Mouse (Mus musculus) heart, embryonic 12.5 days (tissue): Measurements from ENCODE around the gene Ftl1-ps1. TPM values are rescaled to one million over a fixed set of nuclear protein-coding genes. Genes with fewer than 3 reads are reported as not detected.

Experiments used
- ATAC-seq: fragments of 200-750 bp; cut with Nextera tagmentation; 2 replicates; pipeline ENCODE4 v1.8.0; 2017; ENCODE audit warnings: moderate TSS enrichment, moderate library complexity; ENCODE audit not compliant: insufficient number of reproducible peaks, low FRiP score
- H3K27ac ChIP-seq: fragments of 300-500 bp; sonication (generic); 2 replicates; pipeline ENCODE4 v1.5.1; 2016; ENCODE audit warnings: mild to moderate bottlenecking, moderate library complexity; ENCODE audit not compliant: poor library complexity, severe bottlenecking
- H3K27me3 ChIP-seq: fragments of 300-500 bp; sonication (generic); replicated peaks from 2 replicates; pipeline ENCODE4 v1.6.1; 2016; ENCODE audit warnings: mild to moderate bottlenecking, moderate library complexity
- H3K36me3 ChIP-seq: fragments of 300-500 bp; sonication (generic); 2 replicates; pipeline ENCODE4 v1.6.1; 2016; ENCODE audit warnings: mild to moderate bottlenecking, moderate library complexity
- H3K4me1 ChIP-seq: fragments of 300-500 bp; sonication (generic); replicated peaks from 2 replicates; pipeline ENCODE4 v1.6.1; 2016; ENCODE audit warnings: mild to moderate bottlenecking
- H3K4me2 ChIP-seq: fragments of 300-500 bp; sonication (generic); 2 replicates; pipeline ENCODE4 v1.6.1; 2016; ENCODE audit warnings: mild to moderate bottlenecking, moderate library complexity
- H3K4me3 ChIP-seq: fragments of 300-500 bp; sonication (generic); 2 replicates; pipeline ENCODE4 v1.5.1; 2016; ENCODE audit warnings: mild to moderate bottlenecking
- H3K9ac ChIP-seq: fragments of 300-500 bp; sonication (generic); 2 replicates; pipeline ENCODE4 v1.6.1; 2016; ENCODE audit warnings: mild to moderate bottlenecking, moderate library complexity
- H3K9me3 ChIP-seq: fragments of 300-500 bp; sonication (generic); replicated peaks from 2 replicates; pipeline ENCODE4 v1.6.1; 2016; ENCODE audit warnings: mild to moderate bottlenecking, moderate library complexity
- WGBS: fragments of 180-500 bp; shearing (Covaris S2); methylation state at CpG from one replicate; pipeline ENCODE4 v1.1.7; 2016; 5-methylcytosine and 5-hydroxymethylcytosine counted together
- polyA plus RNA-seq: library from polyadenylated mRNA; unstranded; fragments of >200 nt; fragmentation: Nextera tagmentation; extraction: Ambion mirVana; gene quantifications from 2 replicates; pipeline ENCODE4 v1.2.1, GENCODE M21; 2016

Ftl1-ps1 gene
- polyA plus RNA-seq = 67.9 and 72.3 TPM in 2 replicates

DNA sequence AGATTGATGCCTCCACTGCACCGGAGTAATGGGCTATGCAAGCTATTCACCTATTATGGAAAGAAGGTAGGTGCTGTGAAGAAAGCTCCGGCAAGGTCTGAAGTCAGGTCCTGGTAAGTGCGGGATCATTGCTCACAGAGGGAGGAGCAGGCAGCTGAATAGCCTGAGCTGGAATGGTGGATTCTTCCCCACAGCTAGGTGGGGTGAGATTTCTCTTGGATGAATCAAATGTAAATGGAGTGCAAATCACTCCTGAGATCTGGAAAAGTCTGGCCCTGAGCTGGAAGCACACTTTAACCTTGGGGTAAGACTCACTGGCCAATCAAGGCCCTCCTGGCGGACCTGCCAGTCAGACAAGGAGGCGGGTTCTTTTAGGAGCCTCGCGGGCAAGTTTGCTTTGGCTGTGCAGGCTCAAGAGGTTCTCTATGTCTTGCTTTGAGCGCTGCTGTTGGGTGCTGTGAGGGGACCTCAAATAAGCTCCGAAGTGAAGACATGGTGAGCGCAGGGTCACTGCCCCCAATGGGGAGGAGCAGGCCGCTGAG lies at the start of gene Ftl1-ps1:
TSS of gene Ftl1-ps1 (plus strand) at position 397 of the 542 bp plus-strand sequence.
- Histone ChIP-seq H3K27ac (no peak within 1 kb of the TSS), H3K27me3 (peaks cover 6% of the 10 kb centered on the region; the same call in 1 of the 2 replicates), H3K4me3 (peak within 1 kb of the TSS; percentile 33), H3K36me3 (no peaks in the 10 kb centered on the region), H3K4me2 (peak within 1 kb of the TSS; percentile 58), H3K4me1 (no peaks in the 10 kb centered on the region), H3K9me3 (no peaks in the 10 kb centered on the region), H3K9ac (0 out of 2 replicates have a peak within 1 kb of the TSS, but pooled peaks have one; percentile 40)
- no peak for ATAC-seq
- 14% methylated on average over 11 of the region's 11 CpGs for WGBS

DNA sequence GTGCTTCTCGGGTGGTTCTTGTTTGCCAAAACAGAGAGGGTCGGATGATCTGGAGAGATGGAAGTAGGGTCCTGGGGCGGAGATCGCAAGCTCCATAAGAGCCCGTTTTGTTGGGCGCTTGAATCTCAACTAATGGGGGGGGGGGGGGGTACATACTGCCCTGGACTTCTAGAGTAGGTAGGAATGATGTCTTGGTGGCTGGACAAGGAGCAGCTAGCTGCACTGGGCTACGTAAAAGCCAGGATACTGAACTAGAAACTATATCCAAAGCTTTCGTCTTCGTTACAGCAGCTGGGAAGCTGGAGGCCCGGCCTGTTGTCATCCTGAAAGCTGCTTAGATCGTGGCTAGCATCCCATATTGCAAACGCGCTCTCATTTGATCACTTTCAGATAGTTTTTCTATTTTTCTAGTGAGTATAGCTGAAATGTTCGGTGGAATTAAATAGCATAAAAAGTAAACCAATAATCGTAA lies 49.0 kb upstream of the Ftl1-ps1 start:
- Histone ChIP-seq H3K4me1 (peaks cover 11% of the 10 kb centered on the region), H3K9me3 (no peaks in the 10 kb centered on the region), H3K9ac (peak overlapping the region; percentile 95), H3K27ac (peak overlapping the region; percentile 93), H3K4me3 (peak overlapping the region; percentile 85), H3K4me2 (peak overlapping the region; percentile 76), H3K27me3 (no peaks in the 10 kb centered on the region), H3K36me3 (peaks cover 17% of the 10 kb centered on the region)
- ATAC-seq = peak; percentile 51
- under 1% methylated on average over 15 of the region's 15 CpGs for WGBS

DNA sequence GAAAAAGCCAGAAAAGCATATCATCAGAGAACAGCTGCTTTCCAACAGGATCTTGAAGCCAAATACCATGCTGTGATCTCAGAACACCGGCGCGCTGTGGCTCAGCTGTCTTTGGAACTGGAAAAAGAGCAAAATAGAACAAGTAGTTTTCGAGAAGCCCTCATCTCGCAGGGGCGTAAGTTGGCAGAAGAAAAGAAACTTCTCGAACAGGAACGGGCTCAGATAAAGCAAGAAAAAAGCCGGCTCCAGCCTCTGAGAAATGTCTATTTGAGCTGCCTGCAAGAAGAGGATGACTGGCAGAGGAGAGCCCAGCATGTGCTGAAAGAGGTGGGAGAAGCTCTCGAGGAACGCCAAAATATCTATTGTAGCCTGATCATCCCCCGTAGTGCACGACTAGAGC lies 43.0 kb upstream of the Ftl1-ps1 start:
- no peaks in the 10 kb centered on the region for H3K9me3 ChIP-seq
- H3K4me2 ChIP-seq = no peak overlapping the region
- H3K9ac ChIP-seq = no peak overlapping the region
- H3K27ac ChIP-seq = no peak overlapping the region
- H3K4me3 ChIP-seq = no peak overlapping the region
- H3K4me1 ChIP-seq = no peaks in the 10 kb centered on the region
- peaks cover 68% of the 10 kb centered on the region for H3K36me3 ChIP-seq
- ATAC-seq = no peak
- no peaks in the 10 kb centered on the region for H3K27me3 ChIP-seq
- 93% methylated on average over 13 of the region's 13 CpGs for WGBS

DNA sequence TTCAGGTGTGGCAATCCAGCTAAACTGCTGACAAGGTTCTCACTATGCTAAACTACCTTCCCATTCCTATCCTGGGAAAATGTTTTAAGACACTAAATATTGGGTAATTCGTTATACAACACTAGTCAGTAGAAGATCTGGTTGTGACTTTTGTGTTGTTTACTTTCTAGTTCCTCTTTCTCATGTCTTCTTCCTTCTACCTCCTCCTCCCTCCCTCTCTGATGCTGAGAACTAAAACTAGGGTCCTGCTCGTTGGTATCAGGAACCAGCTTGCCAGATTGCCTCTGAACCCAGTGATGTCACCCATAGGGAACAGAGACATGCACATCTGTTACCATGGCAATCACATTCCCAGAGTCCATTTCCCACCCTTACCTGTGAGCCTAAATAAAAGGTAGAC lies 37.3 kb upstream of the Ftl1-ps1 start:
- Histone ChIP-seq H3K9ac (no peak overlapping the region), H3K4me2 (peak overlapping the region; percentile 63), H3K4me3 (no peak overlapping the region), H3K4me1 (peaks cover 26% of the 10 kb centered on the region), H3K36me3 (peaks cover 41% of the 10 kb centered on the region), H3K9me3 (no peaks in the 10 kb centered on the region), H3K27ac (no peak overlapping the region), H3K27me3 (no peaks in the 10 kb centered on the region)
- WGBS = 57% methylated on average over 2 of the region's 2 CpGs
- ATAC-seq = no peak

DNA sequence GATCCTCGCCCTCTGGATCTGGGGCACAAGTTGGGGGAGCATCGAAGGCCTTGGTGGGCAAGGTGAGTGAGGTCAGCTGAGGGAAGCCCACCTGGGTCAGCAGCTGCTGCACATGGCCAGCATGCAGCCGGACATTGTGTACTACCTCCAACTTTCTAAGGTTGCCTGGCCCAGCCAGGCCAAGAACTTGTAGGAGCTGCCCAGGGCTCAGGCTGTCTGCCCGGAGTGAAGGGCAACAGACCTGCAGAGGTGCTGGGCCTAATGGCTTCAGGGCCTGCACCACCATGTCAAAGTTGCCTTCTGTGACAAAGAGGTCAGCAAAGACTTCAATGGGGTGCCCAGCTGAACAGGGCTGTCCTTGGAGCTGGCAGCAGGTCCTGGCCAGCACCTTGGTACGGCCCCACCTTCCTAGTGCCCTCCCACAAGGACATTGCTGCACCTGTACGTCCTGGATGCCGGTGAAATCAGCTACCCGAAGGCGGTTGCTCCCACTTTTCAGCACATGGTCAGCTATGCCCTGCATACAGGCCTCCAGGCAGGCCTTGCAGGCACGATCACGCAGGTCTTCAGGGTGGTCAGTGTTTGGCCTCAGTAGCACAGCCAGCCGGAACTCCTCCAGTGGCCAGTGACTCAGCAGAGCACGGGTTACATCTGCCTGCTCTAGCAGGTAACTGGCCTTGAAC lies 36.2 kb upstream of the Ftl1-ps1 start:
- Histone ChIP-seq H3K27me3 (no peaks in the 10 kb centered on the region), H3K36me3 (peaks cover 33% of the 10 kb centered on the region), H3K4me2 (peak overlapping the region; percentile 63), H3K9ac (peak overlapping the region; percentile 63), H3K4me1 (peaks cover 26% of the 10 kb centered on the region), H3K27ac (peak overlapping the region; percentile 92), H3K9me3 (no peaks in the 10 kb centered on the region; the same call in 1 of the 2 replicates), H3K4me3 (peak overlapping the region; percentile 32)
- ATAC-seq = peak; percentile 62
- 75% methylated on average over 13 of the region's 13 CpGs for WGBS

DNA sequence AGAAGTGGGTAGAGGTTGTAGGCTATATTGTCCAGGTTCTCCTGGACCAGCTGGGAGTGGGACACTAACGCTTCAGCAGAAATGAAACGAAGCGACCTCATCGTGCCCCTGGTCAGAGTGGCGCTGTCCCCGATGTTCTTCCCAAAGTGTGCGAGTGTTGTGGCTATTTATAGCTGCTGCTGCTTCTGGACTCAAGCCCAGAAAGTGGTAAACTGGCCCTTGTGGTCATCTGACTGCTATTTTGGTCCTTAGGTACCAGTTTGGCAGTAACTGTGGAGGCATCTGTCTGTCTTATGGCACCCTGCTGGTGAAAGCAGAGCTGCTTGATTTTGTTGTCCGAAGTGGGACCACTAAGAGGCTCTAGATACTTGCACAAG lies 35.6 kb upstream of the Ftl1-ps1 start, which contains the start of gene Lrrc14b:
TSS of gene Lrrc14b (minus strand) at position 147 of the 377 bp plus-strand sequence.
- H3K27ac ChIP-seq = peak within 1 kb of the TSS; percentile 92
- 26% methylated on average over 8 of the region's 8 CpGs for WGBS
- H3K4me2 ChIP-seq = peak within 1 kb of the TSS; percentile 63
- H3K36me3 ChIP-seq = peaks cover 28% of the 10 kb centered on the region
- peak; percentile 75 for ATAC-seq
- no peaks in the 10 kb centered on the region for H3K27me3 ChIP-seq
- H3K9ac ChIP-seq = peak within 1 kb of the TSS; percentile 63
- H3K4me3 ChIP-seq = peak within 1 kb of the TSS; percentile 32
- H3K9me3 ChIP-seq = no peaks in the 10 kb centered on the region; the same call in 1 of the 2 replicates
- peaks cover 26% of the 10 kb centered on the region for H3K4me1 ChIP-seq

DNA sequence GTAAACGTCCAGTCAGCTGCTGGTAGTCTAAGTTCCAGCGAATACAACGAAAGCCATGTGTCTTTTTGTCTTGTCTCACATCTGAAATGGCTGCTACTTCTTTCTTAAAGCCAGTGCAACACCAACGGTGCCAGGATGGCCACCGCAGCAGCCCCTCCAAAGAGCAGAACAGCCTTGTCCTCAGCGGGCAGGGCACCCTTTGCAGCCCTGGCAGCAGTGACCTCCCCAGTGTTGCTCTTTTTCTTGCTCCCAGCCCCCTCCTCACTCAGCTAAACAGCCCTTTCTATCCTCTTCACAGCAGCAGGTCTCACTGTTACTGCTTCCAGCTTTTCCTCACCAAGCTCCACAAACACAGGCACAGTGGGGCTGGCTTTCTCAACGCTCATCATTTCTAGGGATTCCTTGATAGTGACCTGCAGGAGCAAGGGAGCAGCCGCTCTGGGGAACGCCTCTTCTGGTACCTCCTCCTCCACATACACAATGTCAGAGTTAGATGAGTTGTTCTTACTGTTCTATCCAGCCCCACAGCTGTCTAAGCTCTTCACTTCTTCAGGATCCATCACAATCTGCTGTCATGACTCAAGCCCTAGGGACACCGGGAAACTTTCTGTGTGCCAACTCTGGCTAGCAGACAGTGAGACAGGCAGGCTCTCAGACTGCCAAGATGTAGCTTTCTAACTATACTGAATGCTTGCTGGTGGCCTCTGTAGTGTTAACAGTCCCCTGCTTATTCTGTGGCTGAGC lies 17.8 kb upstream of the Ftl1-ps1 start:
- no peak overlapping the region for H3K27ac ChIP-seq
- 66% methylated on average over 10 of the region's 10 CpGs for WGBS
- no peaks in the 10 kb centered on the region for H3K27me3 ChIP-seq
- H3K4me2 ChIP-seq = no peak overlapping the region
- H3K36me3 ChIP-seq = no peaks in the 10 kb centered on the region
- ATAC-seq = no peak
- no peak overlapping the region for H3K4me3 ChIP-seq
- no peaks in the 10 kb centered on the region for H3K9me3 ChIP-seq
- H3K4me1 ChIP-seq = no peaks in the 10 kb centered on the region
- no peak overlapping the region for H3K9ac ChIP-seq

DNA sequence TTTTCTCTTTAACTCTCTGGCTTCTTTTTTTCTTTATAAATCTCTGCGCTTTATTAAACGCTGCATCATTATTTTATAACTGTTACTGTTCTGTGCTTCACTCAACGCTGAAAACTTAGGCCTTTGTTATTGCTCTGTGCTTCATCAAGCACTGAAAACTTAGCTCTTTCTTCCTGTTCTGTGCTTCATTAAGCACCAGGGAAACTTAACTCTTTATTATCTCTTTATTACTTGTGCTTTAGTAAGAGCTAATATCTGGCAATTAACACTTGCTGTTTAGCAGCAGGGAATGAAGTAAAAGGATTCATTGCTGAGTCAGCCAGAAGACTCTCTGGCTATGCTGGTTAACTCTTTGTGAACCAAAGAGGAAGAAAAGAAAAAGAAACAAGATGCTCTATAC lies 17.2 kb upstream of the Ftl1-ps1 start:
- Histone ChIP-seq H3K9ac (no peak overlapping the region), H3K27ac (no peak overlapping the region), H3K4me1 (no peaks in the 10 kb centered on the region), H3K4me2 (no peak overlapping the region), H3K36me3 (no peaks in the 10 kb centered on the region), H3K9me3 (no peaks in the 10 kb centered on the region), H3K27me3 (no peaks in the 10 kb centered on the region), H3K4me3 (no peak overlapping the region)
- no peak for ATAC-seq
- 67% methylated on average over 3 of the region's 3 CpGs for WGBS

DNA sequence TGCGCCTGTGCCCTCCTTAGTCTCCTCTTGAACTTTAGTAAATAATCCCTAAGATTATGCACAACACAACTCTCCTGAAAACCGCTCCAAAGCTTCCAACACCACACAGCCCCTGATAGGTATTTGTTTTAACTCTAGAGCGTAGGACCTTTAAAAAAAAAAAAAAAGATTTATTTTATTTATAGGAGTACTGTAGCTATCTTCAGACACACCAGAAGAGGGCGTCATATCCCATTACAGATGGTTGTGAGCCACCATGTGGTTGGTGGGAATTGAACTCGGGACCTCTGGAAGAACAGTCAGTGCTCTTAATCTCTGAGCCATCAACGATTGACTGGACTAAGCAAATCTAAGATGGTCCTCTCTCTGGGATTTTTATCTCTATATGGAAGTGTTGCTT lies 9.8 kb upstream of the Ftl1-ps1 start:
- no peaks in the 10 kb centered on the region for H3K36me3 ChIP-seq
- no peak overlapping the region for H3K9ac ChIP-seq
- H3K9me3 ChIP-seq = no peaks in the 10 kb centered on the region
- H3K27ac ChIP-seq = no peak overlapping the region
- H3K4me3 ChIP-seq = peak overlapping the region; percentile 71
- no peak for ATAC-seq
- 0 out of 2 replicates have a peak, but pooled peaks cover 3% of the 10 kb centered on the region for H3K4me1 ChIP-seq
- WGBS = 65% methylated on average over 6 of the region's 6 CpGs
- no peaks in the 10 kb centered on the region for H3K27me3 ChIP-seq
- H3K4me2 ChIP-seq = peak overlapping the region; percentile 75

DNA sequence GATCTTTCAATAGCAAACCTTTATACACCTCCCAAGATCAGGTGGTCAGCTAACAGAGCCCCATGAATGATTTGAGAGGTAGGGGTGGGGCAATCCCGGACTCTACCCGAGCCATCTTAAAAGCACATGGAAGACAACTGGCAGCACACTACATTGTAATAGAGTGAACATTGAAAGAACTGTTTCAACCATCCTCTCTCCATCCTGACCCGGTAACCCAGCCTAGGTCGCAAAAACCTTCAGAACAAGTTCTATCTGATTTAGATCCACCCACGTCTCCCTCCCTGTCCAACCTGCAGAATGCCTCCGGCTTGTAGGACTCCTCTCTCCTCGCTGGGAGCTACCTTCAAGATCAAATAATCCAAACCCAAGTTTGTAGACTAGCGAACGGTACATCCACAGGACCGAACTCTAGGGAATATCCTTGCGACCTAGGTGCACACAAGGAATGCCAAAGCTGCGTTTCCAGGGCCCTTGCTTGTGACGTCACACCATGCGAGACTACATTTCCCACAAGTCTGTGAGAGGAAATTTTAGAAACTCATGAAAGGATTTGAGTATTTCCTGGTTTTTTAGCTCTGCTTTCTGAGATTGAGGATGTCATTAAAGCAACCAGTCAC lies 9.0 kb upstream of the Ftl1-ps1 start, which contains the start of gene Zfp72:
TSS of gene Zfp72 (minus strand) at position 466 of the 620 bp plus-strand sequence.
- WGBS = 2% methylated on average over 14 of the region's 14 CpGs
- Histone ChIP-seq H3K4me2 (peak within 1 kb of the TSS; percentile 75), H3K4me3 (peak within 1 kb of the TSS; percentile 71), H3K4me1 (0 out of 2 replicates have a peak, but pooled peaks cover 3% of the 10 kb centered on the region), H3K27ac (no peak within 1 kb of the TSS), H3K9ac (peak within 1 kb of the TSS; percentile 57), H3K36me3 (no peaks in the 10 kb centered on the region), H3K9me3 (no peaks in the 10 kb centered on the region), H3K27me3 (0 out of 2 replicates have a peak, but pooled peaks cover 4% of the 10 kb centered on the region)
- ATAC-seq = peak; percentile 77; the same call in 1 of the 2 replicates
